Mouse (Mus musculus): ENCODE results near the gene Wfs1.
A peak's percentile ranks its signal among the peaks of the same experiment; 100 is the strongest.
"Not testable (repeated sequence)": the region's sequence is repeated elsewhere in the genome, so short reads cannot be mapped to it uniquely, and the experiment has no call there.

The Wfs1 gene

DNA sequence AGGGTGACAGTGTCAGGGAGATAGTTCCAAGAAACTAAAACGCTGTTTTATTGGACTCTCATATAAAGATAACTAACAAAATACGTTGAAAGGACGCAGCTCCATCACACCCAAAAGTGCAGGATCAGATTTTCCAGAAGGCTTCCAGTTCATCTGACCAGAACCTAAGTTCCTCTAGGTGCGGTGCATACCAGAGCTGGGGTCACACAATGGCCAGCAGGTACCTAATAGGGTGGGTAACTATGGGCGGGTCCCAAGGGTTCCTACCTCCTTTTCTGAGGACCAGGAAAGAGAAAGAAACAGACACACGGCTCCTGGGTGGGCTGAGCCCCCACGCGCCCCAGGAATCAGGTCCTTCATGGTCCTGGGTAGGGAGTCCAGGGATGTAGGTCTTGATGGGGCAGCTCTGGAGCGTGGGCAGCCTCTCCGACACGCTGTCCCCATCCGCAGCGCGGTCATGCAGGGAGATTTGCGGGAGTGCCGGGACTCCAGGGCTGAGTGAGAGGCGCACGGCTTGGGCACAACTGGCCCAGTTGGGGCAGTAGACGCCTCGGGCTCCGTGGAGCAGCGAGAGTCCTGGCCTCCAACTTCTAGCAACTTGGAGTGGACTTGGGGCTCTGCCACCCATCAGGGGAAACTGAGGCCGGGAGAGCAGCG, 753 bp downstream of the Wfs1 start:
- no peak for DNase-seq (ENCODE audit: low spot score in 2 of 2)

DNA sequence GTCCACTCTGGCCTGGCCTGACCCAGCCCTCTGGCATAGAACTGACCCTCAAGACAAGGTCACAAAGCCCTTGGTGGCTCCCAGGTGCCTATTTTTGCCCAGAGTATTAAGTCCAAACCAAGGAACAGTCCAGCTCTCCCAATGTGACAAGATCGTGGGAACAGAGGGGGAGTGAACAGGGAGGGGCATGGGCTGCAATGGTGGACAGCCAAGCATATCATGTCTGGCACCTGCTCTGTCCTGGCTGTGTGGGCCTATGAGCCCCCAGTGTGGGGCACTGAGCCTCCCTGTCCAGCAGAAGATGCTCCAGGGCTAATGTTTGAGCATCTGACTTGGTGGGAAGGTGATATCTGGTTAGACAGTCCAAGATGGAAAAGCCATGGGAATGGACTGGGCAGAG, 2.4 kb downstream of the Wfs1 start:
- DNase-seq (ENCODE audit: low spot score in 2 of 2): no peak

GRCm38 (mm10) chr5:36982271-36982670, 6.7 kb downstream of the Wfs1 start:
- DNase-seq (ENCODE audit: low spot score in 2 of 2): no peak

- DNase-seq (ENCODE audit: low spot score in 2 of 2): no peak
Observed at GRCm38 (mm10) chr5:36979631-36980030, 9.4 kb downstream of the Wfs1 start.

DNA sequence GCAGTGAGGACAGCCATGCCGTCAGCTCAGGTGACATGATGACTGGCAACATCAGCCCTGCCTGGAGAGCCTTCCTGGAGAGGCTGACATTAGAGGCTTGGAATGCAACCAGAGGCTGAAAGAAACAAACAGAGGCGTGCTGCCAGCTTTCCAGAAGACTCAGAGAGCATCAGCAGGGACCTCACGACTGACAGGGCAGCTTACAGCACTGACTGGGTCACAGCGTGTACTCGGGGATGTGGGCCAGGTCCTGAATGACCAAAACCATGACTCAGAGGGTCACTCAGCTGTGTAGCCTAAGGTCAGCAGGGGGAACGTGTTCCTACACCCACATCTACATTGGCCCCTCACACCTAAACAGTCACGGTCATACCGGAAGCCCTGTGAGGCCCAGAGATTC, 10.0 kb downstream of the Wfs1 start:
- DNase-seq (ENCODE audit: low spot score in 2 of 2): no peak

GRCm38 (mm10) chr5:36977809-36978208, 11.2 kb downstream of the Wfs1 start:
- no peak for DNase-seq (ENCODE audit: low spot score in 2 of 2)

DNA sequence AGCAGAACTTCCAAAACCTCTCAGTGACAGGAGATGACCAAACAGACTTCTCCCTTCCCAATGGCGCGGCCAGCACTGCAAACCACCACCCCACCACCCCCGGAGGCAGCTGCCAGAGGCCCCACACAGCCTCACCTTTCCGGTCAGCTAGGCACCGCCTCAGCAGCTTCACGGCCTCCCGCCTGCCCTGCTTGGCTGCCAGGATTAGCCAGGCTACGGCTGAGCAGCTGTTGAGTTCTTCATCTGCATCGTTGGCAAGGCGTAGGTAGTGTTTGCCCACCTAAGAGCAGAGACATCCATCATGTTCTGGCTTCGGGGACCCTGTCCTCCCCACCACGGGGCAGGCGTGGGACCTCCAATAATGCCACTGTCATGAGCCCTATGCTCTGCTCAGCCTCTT, 13.7 kb downstream of the Wfs1 start:
- no peak for DNase-seq (ENCODE audit: low spot score in 2 of 2)

GRCm38 (mm10) chr5:36971587-36971986, 17.4 kb downstream of the Wfs1 start:
- DNase-seq (ENCODE audit: low spot score in 2 of 2): no peak

DNA sequence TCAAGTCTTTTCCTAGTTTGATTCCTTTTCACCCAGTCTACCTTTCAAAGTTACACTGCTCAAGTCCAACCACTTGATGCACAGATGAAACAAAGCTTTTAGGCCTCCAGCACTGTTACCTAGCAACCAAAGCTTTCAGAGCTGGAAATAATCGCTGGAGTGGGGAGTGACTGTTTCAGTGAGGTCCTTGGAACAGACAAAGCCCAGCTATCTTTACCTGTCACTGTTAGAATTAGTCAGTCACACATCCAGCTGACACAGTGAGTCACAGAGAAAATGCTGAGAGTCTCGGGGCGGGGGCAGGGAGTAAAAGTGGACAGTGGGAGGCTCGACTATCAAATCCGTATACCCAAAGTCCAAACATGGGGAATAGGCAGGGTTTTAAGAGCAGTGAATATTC, 28.5 kb downstream of the Wfs1 start:
- peak; percentile 58 to 68 for DNase-seq (ENCODE audit: low spot score in 2 of 2)

DNA sequence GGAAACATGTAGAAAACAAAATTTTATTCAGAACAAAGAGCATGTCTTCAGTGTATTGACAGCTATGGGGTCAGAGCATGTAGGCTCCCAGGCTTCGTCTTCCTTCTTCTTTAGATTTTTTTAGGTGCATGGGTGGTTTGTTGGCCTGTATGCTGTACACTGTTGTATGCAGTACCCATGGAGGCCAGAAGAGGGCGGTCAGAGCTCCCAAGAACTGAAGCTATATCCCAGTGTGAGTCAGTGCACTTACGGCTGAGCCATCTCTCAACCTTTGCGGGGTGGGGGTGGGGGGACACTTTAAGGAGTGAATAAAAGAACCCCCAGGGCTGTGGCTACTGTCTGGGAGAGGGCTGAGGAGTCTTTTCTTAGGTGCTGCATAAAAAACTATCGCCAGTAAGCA, 30.2 kb downstream of the Wfs1 start:
- DNase-seq (ENCODE audit: low spot score in 2 of 2): peak; percentile 65 to 73

DNA sequence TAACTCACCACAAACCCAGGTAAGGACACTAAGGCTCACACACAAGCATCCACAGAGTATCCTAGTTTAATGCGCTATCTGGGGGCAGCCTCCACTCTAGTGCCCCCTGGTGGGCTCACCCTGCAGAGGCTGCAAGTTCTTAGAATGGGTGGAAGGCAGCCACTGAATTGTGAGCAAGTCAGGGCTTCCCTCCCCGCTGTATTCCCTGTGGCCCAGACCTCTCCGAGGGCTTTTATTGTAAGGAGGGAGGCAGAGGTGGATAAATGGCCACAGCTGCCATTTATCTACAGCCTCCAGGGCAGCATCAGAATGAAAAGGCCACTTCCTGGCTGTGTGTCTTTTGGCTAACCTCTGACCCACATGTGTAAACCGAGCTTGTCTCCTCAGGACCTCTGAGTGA, 33.6 kb downstream of the Wfs1 start:
- no peak for DNase-seq (ENCODE audit: low spot score in 2 of 2)

- DNase-seq (ENCODE audit: low spot score in 2 of 2): no peak
Observed at GRCm38 (mm10) chr5:36952311-36952710, 36.7 kb downstream of the Wfs1 start.

DNA sequence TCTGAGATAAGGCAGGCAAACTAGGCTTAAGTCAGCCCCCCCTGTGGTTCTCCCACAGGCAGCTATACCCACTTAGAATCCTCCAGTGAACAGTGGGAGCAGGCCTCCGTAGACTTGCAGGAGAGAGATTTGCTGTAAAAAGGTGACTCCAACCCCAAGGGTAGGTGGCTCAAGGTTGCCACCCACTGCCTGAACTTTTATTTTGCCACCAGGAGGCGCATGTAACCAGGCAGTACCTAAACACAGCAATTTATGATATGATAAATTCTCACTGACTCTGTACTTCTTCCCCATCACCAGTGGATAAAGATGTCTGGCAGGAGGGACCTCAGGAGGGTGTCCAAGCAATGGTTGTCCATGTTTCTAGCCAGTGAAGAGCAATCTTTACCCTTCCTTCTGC, 38.1 kb downstream of the Wfs1 start:
- DNase-seq (ENCODE audit: low spot score in 2 of 2): no peak

DNA sequence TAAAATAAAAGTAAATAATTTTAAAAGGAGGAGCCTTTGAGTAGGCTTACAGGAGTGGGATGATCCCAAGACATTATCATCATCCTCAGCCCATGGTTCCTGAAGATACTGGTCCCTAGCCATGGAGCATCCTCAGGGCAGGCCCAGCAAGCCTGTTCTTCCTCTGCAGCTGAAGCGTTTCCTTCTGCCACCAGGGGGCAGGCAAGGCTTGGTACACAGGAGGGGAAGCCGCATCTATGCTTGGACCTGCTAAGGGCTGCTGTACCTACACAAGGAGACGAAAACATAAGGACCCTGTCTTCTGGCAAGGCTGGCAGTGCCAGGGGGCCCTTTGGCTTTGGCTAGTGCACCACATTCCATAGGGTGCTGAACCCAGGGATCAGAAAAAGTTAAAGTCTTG, 40.2 kb downstream of the Wfs1 start:
- peak; percentile 62 for DNase-seq (ENCODE audit: low spot score in 2 of 2)

GRCm38 (mm10) chr5:36946445-36946844, 42.6 kb downstream of the Wfs1 start:
- DNase-seq (ENCODE audit: low spot score in 2 of 2): no peak

GRCm38 (mm10) chr5:36945713-36946112, 43.3 kb downstream of the Wfs1 start:
- no peak for DNase-seq (ENCODE audit: low spot score in 2 of 2)

GRCm38 (mm10) chr5:36945102-36945701, 43.8 kb downstream of the Wfs1 start:
- DNase-seq (ENCODE audit: low spot score in 2 of 2): peak; percentile 43 to 80

- no peak for DNase-seq (ENCODE audit: low spot score in 2 of 2)
Observed at GRCm38 (mm10) chr5:36944552-36944951, 44.5 kb downstream of the Wfs1 start.

DNA sequence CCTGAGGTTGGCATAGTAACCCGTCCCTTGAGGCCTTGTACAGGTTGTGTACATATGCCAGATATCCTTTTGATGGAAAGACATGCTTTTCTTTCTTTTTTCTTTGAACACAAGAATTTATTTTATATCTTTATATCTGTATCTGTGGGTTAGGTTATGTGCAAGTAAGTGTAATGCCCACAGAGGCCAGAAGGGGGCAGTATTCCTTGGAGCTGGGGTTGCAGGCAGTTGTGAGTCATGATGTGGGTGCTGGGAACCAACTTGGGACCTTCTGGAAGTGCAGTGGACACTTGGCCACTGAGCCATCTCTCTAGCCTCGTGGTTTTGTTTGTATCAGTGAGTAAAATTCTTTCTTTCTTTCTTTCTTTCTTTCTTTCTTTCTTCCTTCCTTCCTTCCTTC, 46.6 kb downstream of the Wfs1 start:
- DNase-seq (ENCODE audit: low spot score in 2 of 2): no peak

- DNase-seq (ENCODE audit: low spot score in 2 of 2): not testable (repeated sequence)
Observed at GRCm38 (mm10) chr5:36938991-36939390, 50.0 kb downstream of the Wfs1 start.

- no peak for DNase-seq (ENCODE audit: low spot score in 2 of 2)
Observed at GRCm38 (mm10) chr5:36938021-36938420, 51.0 kb downstream of the Wfs1 start.

- DNase-seq (ENCODE audit: low spot score in 2 of 2): no peak
Observed at GRCm38 (mm10) chr5:36936548-36936947, 52.5 kb downstream of the Wfs1 start.
